28 mouse cellular contexts compared by ENCODE assay signal in genomic region chr15:86252130-86252529, GRCm38 (mm10).
"Had no signal": no experiment of that assay in that cellular context is flagged by ENCODE, and none has a peak within 500 bp of the region (broad histone marks: within the 10 kb centered on the region; RNA-seq: fewer than 3 reads in every experiment).

No protein-coding gene starts in this region.

- H3K9me3 ChIP-seq: limb, embryonic 10.5 days; limb, embryonic 12.5 days; limb, embryonic 13.5 days; limb, embryonic 15.5 days; liver, embryonic 12.5 days; liver, embryonic 13.5 days; liver, embryonic 15.5 days; lung, embryonic 15.5 days; megakaryocyte, embryonic 14.5 days; midbrain, embryonic 10.5 days; midbrain, embryonic 12.5 days; midbrain, embryonic 13.5 days; midbrain, embryonic 15.5 days; neural tube, embryonic 12.5 days had no signal

- H3K36me3 ChIP-seq: limb, embryonic 10.5 days; liver, embryonic 13.5 days; liver, embryonic 15.5 days; lung, embryonic 15.5 days; midbrain, embryonic 10.5 days; midbrain, embryonic 12.5 days; midbrain, embryonic 13.5 days; midbrain, embryonic 15.5 days; neural tube, embryonic 12.5 days had no signal

- H3K27me3 ChIP-seq: limb, embryonic 12.5 days; limb, embryonic 13.5 days; limb, embryonic 15.5 days; liver, embryonic 12.5 days; liver, embryonic 13.5 days; liver, embryonic 15.5 days; lung, embryonic 15.5 days; megakaryocyte, embryonic 14.5 days; midbrain, embryonic 13.5 days; midbrain, embryonic 15.5 days; neural tube, embryonic 12.5 days had no signal

- DNase-seq: left cerebral cortex, postnatal 4 days; liver; liver, embryonic 13.5 days; liver, postnatal 0 days; lung, adult 18-20 months; lung, adult 2 months; lung, embryonic 14.5 days; lung, postnatal 10 days; lung, postnatal 14 days; lung, postnatal 36 days; lung, postnatal 4 days; midbrain, embryonic 14.5 days had no signal

- H3K4me3 ChIP-seq: limb, embryonic 10.5 days; limb, embryonic 12.5 days; limb, embryonic 13.5 days; limb, embryonic 15.5 days; liver, embryonic 12.5 days; liver, embryonic 13.5 days; liver, embryonic 15.5 days; lung, embryonic 15.5 days; megakaryocyte, embryonic 14.5 days; midbrain, embryonic 10.5 days; midbrain, embryonic 12.5 days; midbrain, embryonic 13.5 days; midbrain, embryonic 15.5 days; myocyte; neural tube, embryonic 12.5 days had no signal

- H3K9ac ChIP-seq: limb, embryonic 12.5 days; limb, embryonic 13.5 days; limb, embryonic 15.5 days; liver, embryonic 12.5 days; liver, embryonic 13.5 days; liver, embryonic 14.5 days; liver, embryonic 15.5 days; liver, postnatal 0 days; lung, embryonic 14.5 days; lung, embryonic 15.5 days; midbrain, embryonic 12.5 days; midbrain, embryonic 13.5 days; midbrain, embryonic 15.5 days; neural tube, embryonic 12.5 days had no signal

- H3K4me1 ChIP-seq: liver, embryonic 12.5 days; liver, embryonic 13.5 days; lung, embryonic 15.5 days had no signal

- H3K27ac ChIP-seq: limb, embryonic 10.5 days; limb, embryonic 12.5 days; limb, embryonic 13.5 days; limb, embryonic 15.5 days; liver, embryonic 12.5 days; liver, embryonic 13.5 days; liver, embryonic 14.5 days; liver, embryonic 15.5 days; lung, embryonic 15.5 days; macrophage; midbrain, embryonic 10.5 days; midbrain, embryonic 12.5 days; midbrain, embryonic 13.5 days; midbrain, embryonic 15.5 days; neural tube, embryonic 12.5 days had no signal
